Mouse (Mus musculus): ENCODE data around the gene Gas2l2. TPM values are rescaled to one million over a fixed set of nuclear protein-coding genes. Genes with fewer than 3 reads are reported as not detected.

Gas2l2 gene
- polyA plus RNA-seq, 1 experiment, result not detected

GRCm38 (mm10) chr11:83451281-83451680, 22.0 kb upstream of the Gas2l2 start:
- Histone ChIP-seq H3K36me3 (ENCODE audit: control insufficient read depth, insufficient read depth, low read length) (no peaks in the 10 kb centered on the region), H3K4me3 (ENCODE audit: control insufficient read depth, low read depth, low read length) (no peak overlapping the region), H3K27ac (ENCODE audit: control insufficient read depth, insufficient read depth, low read depth, low read length) (no peak overlapping the region), H3K4me1 (ENCODE audit: control insufficient read depth, insufficient read depth, low read length) (peaks cover 5% of the 10 kb centered on the region; the same call in 1 of the 2 replicates), H3K27me3 (ENCODE audit: control insufficient read depth, insufficient read depth, low read length) (no peaks in the 10 kb centered on the region)
- TF ChIP-seq CTCF (IDR thresholded peaks at IDR 0.05; ENCODE audit: control insufficient read depth, insufficient read depth, insufficient replicate concordance, low read depth, low read length) (no peak), POLR2A (IDR thresholded peaks at IDR 0.05; ENCODE audit: control insufficient read depth, low read depth, low read length) (no peak)

- Histone ChIP-seq H3K4me1 (ENCODE audit: control insufficient read depth, insufficient read depth, low read length) (peaks cover 5% of the 10 kb centered on the region; the same call in 1 of the 2 replicates), H3K27ac (ENCODE audit: control insufficient read depth, insufficient read depth, low read depth, low read length) (no peak overlapping the region), H3K4me3 (ENCODE audit: control insufficient read depth, low read depth, low read length) (no peak overlapping the region), H3K27me3 (ENCODE audit: control insufficient read depth, insufficient read depth, low read length) (no peaks in the 10 kb centered on the region), H3K36me3 (ENCODE audit: control insufficient read depth, insufficient read depth, low read length) (no peaks in the 10 kb centered on the region)
- TF ChIP-seq CTCF (IDR thresholded peaks at IDR 0.05; ENCODE audit: control insufficient read depth, insufficient read depth, insufficient replicate concordance, low read depth, low read length), result no peak
- no peak for TF ChIP-seq POLR2A (IDR thresholded peaks at IDR 0.05; ENCODE audit: control insufficient read depth, low read depth, low read length)
Observed at GRCm38 (mm10) chr11:83450550-83450949, 21.3 kb upstream of the Gas2l2 start.

GRCm38 (mm10) chr11:83449298-83449697, 20.0 kb upstream of the Gas2l2 start:
- H3K27me3 ChIP-seq (ENCODE audit: control insufficient read depth, insufficient read depth, low read length), result no peaks in the 10 kb centered on the region
- no peaks in the 10 kb centered on the region for H3K36me3 ChIP-seq (ENCODE audit: control insufficient read depth, insufficient read depth, low read length)
- TF ChIP-seq CTCF (IDR thresholded peaks at IDR 0.05; ENCODE audit: control insufficient read depth, insufficient read depth, insufficient replicate concordance, low read depth, low read length) (no peak), POLR2A (IDR thresholded peaks at IDR 0.05; ENCODE audit: control insufficient read depth, low read depth, low read length) (no peak)
- H3K4me1 ChIP-seq (ENCODE audit: control insufficient read depth, insufficient read depth, low read length), result peaks cover 6% of the 10 kb centered on the region
- H3K4me3 ChIP-seq (ENCODE audit: control insufficient read depth, low read depth, low read length), result no peak overlapping the region
- H3K27ac ChIP-seq (ENCODE audit: control insufficient read depth, insufficient read depth, low read depth, low read length), result no peak overlapping the region

- no peaks in the 10 kb centered on the region for H3K27me3 ChIP-seq (ENCODE audit: control insufficient read depth, insufficient read depth, low read length)
- H3K4me3 ChIP-seq (ENCODE audit: control insufficient read depth, low read depth, low read length), result no peak overlapping the region
- TF ChIP-seq CTCF (IDR thresholded peaks at IDR 0.05; ENCODE audit: control insufficient read depth, insufficient read depth, insufficient replicate concordance, low read depth, low read length), result no peak
- TF ChIP-seq POLR2A (IDR thresholded peaks at IDR 0.05; ENCODE audit: control insufficient read depth, low read depth, low read length), result no peak
- H3K27ac ChIP-seq (ENCODE audit: control insufficient read depth, insufficient read depth, low read depth, low read length), result no peak overlapping the region
- no peaks in the 10 kb centered on the region for H3K36me3 ChIP-seq (ENCODE audit: control insufficient read depth, insufficient read depth, low read length)
- peaks cover 8% of the 10 kb centered on the region for H3K4me1 ChIP-seq (ENCODE audit: control insufficient read depth, insufficient read depth, low read length)
Observed at GRCm38 (mm10) chr11:83448927-83449236, 19.6 kb upstream of the Gas2l2 start.

- TF ChIP-seq CTCF (IDR thresholded peaks at IDR 0.05; ENCODE audit: control insufficient read depth, insufficient read depth, insufficient replicate concordance, low read depth, low read length) (no peak), POLR2A (IDR thresholded peaks at IDR 0.05; ENCODE audit: control insufficient read depth, low read depth, low read length) (no peak)
- Histone ChIP-seq H3K27me3 (ENCODE audit: control insufficient read depth, insufficient read depth, low read length) (no peaks in the 10 kb centered on the region; the same call in 1 of the 2 replicates), H3K27ac (ENCODE audit: control insufficient read depth, insufficient read depth, low read depth, low read length) (no peak overlapping the region), H3K4me3 (ENCODE audit: control insufficient read depth, low read depth, low read length) (no peak overlapping the region), H3K36me3 (ENCODE audit: control insufficient read depth, insufficient read depth, low read length) (no peaks in the 10 kb centered on the region), H3K4me1 (ENCODE audit: control insufficient read depth, insufficient read depth, low read length) (peaks cover 13% of the 10 kb centered on the region)
Observed at GRCm38 (mm10) chr11:83448021-83448926, 19.0 kb upstream of the Gas2l2 start.

GRCm38 (mm10) chr11:83447612-83448011, 18.4 kb upstream of the Gas2l2 start:
- Histone ChIP-seq H3K4me3 (ENCODE audit: control insufficient read depth, low read depth, low read length) (no peak overlapping the region), H3K27me3 (ENCODE audit: control insufficient read depth, insufficient read depth, low read length) (no peaks in the 10 kb centered on the region; the same call in 1 of the 2 replicates), H3K27ac (ENCODE audit: control insufficient read depth, insufficient read depth, low read depth, low read length) (peak overlapping the region; percentile 8; the same call in 1 of the 2 replicates), H3K4me1 (ENCODE audit: control insufficient read depth, insufficient read depth, low read length) (peaks cover 18% of the 10 kb centered on the region), H3K36me3 (ENCODE audit: control insufficient read depth, insufficient read depth, low read length) (no peaks in the 10 kb centered on the region)
- no peak for TF ChIP-seq POLR2A (IDR thresholded peaks at IDR 0.05; ENCODE audit: control insufficient read depth, low read depth, low read length)
- no peak for TF ChIP-seq CTCF (IDR thresholded peaks at IDR 0.05; ENCODE audit: control insufficient read depth, insufficient read depth, insufficient replicate concordance, low read depth, low read length)

GRCm38 (mm10) chr11:83445001-83445400, 15.7 kb upstream of the Gas2l2 start:
- no peak for TF ChIP-seq CTCF (IDR thresholded peaks at IDR 0.05; ENCODE audit: control insufficient read depth, insufficient read depth, insufficient replicate concordance, low read depth, low read length)
- TF ChIP-seq POLR2A (IDR thresholded peaks at IDR 0.05; ENCODE audit: control insufficient read depth, low read depth, low read length), result no peak
- Histone ChIP-seq H3K27me3 (ENCODE audit: control insufficient read depth, insufficient read depth, low read length) (no peaks in the 10 kb centered on the region; the same call in 1 of the 2 replicates), H3K4me3 (ENCODE audit: control insufficient read depth, low read depth, low read length) (peak overlapping the region; percentile 16), H3K36me3 (ENCODE audit: control insufficient read depth, insufficient read depth, low read length) (no peaks in the 10 kb centered on the region), H3K27ac (ENCODE audit: control insufficient read depth, insufficient read depth, low read depth, low read length) (no peak overlapping the region), H3K4me1 (ENCODE audit: control insufficient read depth, insufficient read depth, low read length) (peaks cover 27% of the 10 kb centered on the region)

Measured in testis, adult 2 months (tissue).